Mouse (Mus musculus) urinary bladder, adult 2 months (tissue): Measurements from ENCODE around the gene Anp32b. TPM values are rescaled to one million over a fixed set of nuclear protein-coding genes. Genes with fewer than 3 reads are reported as not detected.

Experiments
- DNase-seq: peaks from one replicate; pipeline ENCODE4 v3.0.0; 2022; ENCODE audit warnings: low spot score
- polyA plus RNA-seq: library from polyadenylated mRNA; depleted of rRNA; stranded (reverse); fragments of >200 nt; gene quantifications from 2 replicates; pipeline ENCODE4 v1.2.3, GENCODE M21; 2012; rRNA removed

Gene Anp32b
- polyA plus RNA-seq, 1 experiment = 26.7 TPM

GRCm38 (mm10) chr4:46505361-46506057 lies 54.8 kb downstream of the Anp32b start:
- DNase-seq = no peak

GRCm38 (mm10) chr4:46506801-46507610 lies 56.3 kb downstream of the Anp32b start:
- peak; percentile 90 for DNase-seq

- peak; percentile 66 for DNase-seq
Measured at GRCm38 (mm10) chr4:46507736-46508460, 57.2 kb downstream of the Anp32b start.

- no peak for DNase-seq
Measured at GRCm38 (mm10) chr4:46520491-46520890, 69.8 kb downstream of the Anp32b start.

GRCm38 (mm10) chr4:46521457-46521856 lies 70.8 kb downstream of the Anp32b start:
- DNase-seq = no peak

Other genes with a start within 250 kb of the Anp32b start
- not detected in 2 replicates for gene Foxe1, start 107.3 kb upstream of the Anp32b start, polyA plus RNA-seq
- gene Trmo, start 61.5 kb upstream of the Anp32b start, polyA plus RNA-seq = 4.7 and 6.3 TPM in 2 replicates
- 0.06 and 0.07 TPM in 2 replicates for gene Hemgn, start 37.4 kb upstream of the Anp32b start, polyA plus RNA-seq
- gene Nans, start 38.3 kb downstream of the Anp32b start, polyA plus RNA-seq = 34.6 and 35.1 TPM in 2 replicates
- 5.0 and 5.7 TPM in 2 replicates for gene Trim14, start 85.2 kb downstream of the Anp32b start, polyA plus RNA-seq
- 6.4 and 7.0 TPM in 2 replicates for gene Coro2a, start 151.3 kb downstream of the Anp32b start, polyA plus RNA-seq
- gene Tbc1d2, start 199.3 kb downstream of the Anp32b start, polyA plus RNA-seq = 18.6 and 24.0 TPM in 2 replicates